Mouse (Mus musculus) forebrain, embryonic 12.5 days (tissue): ENCODE results near the gene Nubp2. TPM values are rescaled to one million over a fixed set of nuclear protein-coding genes. Genes with fewer than 3 reads are reported as not detected.

ENCODE experiments used
- ATAC-seq: fragments of 200-750 bp; cut with Nextera tagmentation; 2 replicates; pipeline ENCODE4 v1.8.0; 2017; ENCODE audit warnings: moderate TSS enrichment; ENCODE audit not compliant: low FRiP score
- H3K27ac ChIP-seq: fragments of 300-500 bp; sonication (generic); 2 replicates; pipeline ENCODE4 v1.5.1; 2016; ENCODE audit warnings: mild to moderate bottlenecking
- H3K27me3 ChIP-seq: fragments of 300-500 bp; sonication (generic); 2 replicates; pipeline ENCODE4 v1.6.1; 2016; ENCODE audit warnings: mild to moderate bottlenecking
- H3K36me3 ChIP-seq: fragments of 300-500 bp; sonication (generic); replicated peaks from 2 replicates; pipeline ENCODE4 v1.6.1; 2016; ENCODE audit warnings: mild to moderate bottlenecking
- H3K4me1 ChIP-seq: fragments of 300-500 bp; sonication (generic); 2 replicates; pipeline ENCODE4 v1.6.1; 2016
- H3K4me2 ChIP-seq: fragments of 300-500 bp; sonication (generic); 2 replicates; pipeline ENCODE4 v1.6.1; 2016; ENCODE audit warnings: mild to moderate bottlenecking, moderate library complexity
- H3K4me3 ChIP-seq: fragments of 300-500 bp; sonication (generic); replicated peaks from 2 replicates; pipeline ENCODE4 v1.5.1; 2016; ENCODE audit warnings: mild to moderate bottlenecking
- H3K9ac ChIP-seq: fragments of 300-500 bp; sonication (generic); 2 replicates; pipeline ENCODE4 v1.6.1; 2016; ENCODE audit warnings: mild to moderate bottlenecking
- H3K9me3 ChIP-seq: fragments of 300-500 bp; sonication (generic); 2 replicates; pipeline ENCODE4 v1.6.1; 2016
- WGBS: fragments of 180-500 bp; shearing (Covaris S2); methylation state at CpG from one replicate; pipeline ENCODE4 v1.1.7; 2016; 5-methylcytosine and 5-hydroxymethylcytosine counted together
- polyA plus RNA-seq: library from polyadenylated mRNA; unstranded; fragments of >200 nt; fragmentation: Nextera tagmentation; extraction: Ambion mirVana; gene quantifications from 2 replicates; pipeline ENCODE4 v1.2.1, GENCODE M21; 2016

Gene Nubp2
- polyA plus RNA-seq, 1 experiment from 2014 or later: 64.4 TPM

DNA sequence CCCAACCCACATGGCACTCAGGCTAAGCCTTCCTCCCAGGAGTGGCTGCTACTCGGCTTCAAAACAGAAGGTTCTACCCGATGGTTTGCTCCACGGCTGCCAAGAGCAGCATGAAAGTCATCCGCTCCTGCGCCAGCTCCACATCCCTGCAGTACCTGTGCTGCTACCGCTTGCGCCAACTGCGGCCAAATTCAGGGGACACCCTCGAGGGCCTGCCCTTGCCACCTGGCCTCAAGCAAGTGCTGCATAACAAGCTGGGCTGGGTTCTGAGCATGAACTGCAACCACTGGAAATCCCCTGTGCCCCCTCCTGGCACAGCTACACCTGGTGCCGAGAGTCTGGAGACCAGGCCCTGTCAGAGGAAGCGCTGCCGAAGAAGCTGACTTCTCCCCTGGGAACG lies 5.2 kb upstream of the Nubp2 start:
- Histone ChIP-seq H3K27me3 (no peaks in the 10 kb centered on the region), H3K4me1 (peaks cover 39% of the 10 kb centered on the region), H3K4me2 (no peak overlapping the region), H3K36me3 (peaks cover 44% of the 10 kb centered on the region), H3K9ac (no peak overlapping the region), H3K9me3 (no peaks in the 10 kb centered on the region), H3K4me3 (no peak overlapping the region), H3K27ac (no peak overlapping the region)
- WGBS: 90% methylated on average over 13 of the region's 13 CpGs
- no peak for ATAC-seq

DNA sequence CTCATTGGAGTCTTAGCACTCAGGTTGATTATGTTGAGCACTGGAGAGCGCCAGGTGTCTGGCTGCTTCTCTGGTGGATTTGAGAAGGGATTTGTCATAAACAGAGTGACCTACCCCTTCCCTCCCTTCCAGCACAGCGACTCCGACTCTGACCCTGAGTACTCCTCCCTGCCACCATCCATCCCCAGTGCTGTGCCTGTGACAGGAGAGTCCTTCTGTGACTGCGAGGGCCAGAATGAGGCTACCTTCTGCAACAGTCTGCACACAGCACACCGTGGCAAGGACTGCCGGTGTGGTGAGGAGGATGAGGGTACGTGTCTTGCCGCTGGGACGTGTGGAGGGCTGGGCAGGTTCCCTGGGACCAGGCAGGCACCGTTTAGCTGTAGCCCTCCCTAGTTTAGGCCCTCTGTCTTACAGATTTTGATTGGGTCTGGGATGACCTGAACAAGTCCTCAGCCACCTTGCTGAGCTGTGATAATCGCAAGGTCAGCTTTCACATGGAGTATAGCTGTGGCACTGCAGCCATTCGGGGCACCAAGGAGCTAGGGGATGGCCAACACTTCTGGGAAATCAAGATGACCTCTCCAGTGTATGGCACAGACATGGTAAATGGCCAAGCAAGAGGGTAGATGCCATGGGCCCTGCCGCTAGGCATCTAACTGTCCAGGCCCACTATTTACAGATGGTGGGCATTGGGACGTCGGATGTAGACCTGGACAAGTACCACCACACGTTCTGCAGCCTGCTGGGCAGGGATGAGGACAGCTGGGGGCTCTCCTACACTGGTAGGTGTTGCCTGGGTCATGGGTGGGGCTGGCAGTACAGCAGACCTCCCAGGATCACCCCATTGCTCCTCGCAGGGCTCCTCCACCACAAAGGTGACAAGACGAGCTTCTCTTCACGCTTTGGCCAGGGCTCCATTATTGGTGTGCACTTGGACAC lies 4.3 kb upstream of the Nubp2 start:
- H3K4me2 ChIP-seq: no peak overlapping the region
- no peak overlapping the region for H3K9ac ChIP-seq
- no peak overlapping the region for H3K4me3 ChIP-seq
- no peak for ATAC-seq
- H3K36me3 ChIP-seq: peaks cover 44% of the 10 kb centered on the region
- 88% methylated on average over 19 of the region's 19 CpGs for WGBS
- H3K9me3 ChIP-seq: no peaks in the 10 kb centered on the region
- no peaks in the 10 kb centered on the region for H3K27me3 ChIP-seq
- H3K27ac ChIP-seq: no peak overlapping the region
- H3K4me1 ChIP-seq: peaks cover 35% of the 10 kb centered on the region

DNA sequence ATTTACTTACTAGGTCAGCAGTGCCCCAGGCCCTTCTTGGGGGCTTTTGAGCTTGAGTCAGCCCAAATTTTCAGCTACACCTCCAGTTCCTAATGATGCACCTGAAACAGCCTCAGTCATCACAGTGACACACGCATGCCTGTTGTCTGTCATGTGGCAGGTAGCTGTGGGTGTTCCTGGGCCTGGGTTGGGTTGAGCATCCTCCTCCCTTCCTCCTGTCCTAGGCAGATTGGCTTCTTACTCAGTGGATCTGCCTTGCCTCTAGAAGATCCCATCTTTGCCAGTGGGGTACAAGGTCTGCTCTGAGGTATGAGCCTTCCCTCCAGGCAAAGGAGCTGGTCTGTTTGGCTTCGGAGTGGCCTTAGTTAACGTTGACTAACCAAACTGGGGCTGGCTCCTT lies 2.7 kb upstream of the Nubp2 start:
- no peak for ATAC-seq
- Histone ChIP-seq H3K27me3 (no peaks in the 10 kb centered on the region), H3K4me3 (no peak overlapping the region), H3K9me3 (no peaks in the 10 kb centered on the region), H3K4me2 (no peak overlapping the region), H3K36me3 (peaks cover 55% of the 10 kb centered on the region), H3K9ac (no peak overlapping the region), H3K27ac (no peak overlapping the region), H3K4me1 (peaks cover 34% of the 10 kb centered on the region)
- 92% methylated on average over 3 of the region's 3 CpGs for WGBS

GRCm38 (mm10) chr17:24887291-24888080 lies 1.3 kb upstream of the Nubp2 start:
- 65% methylated on average over 18 of the region's 18 CpGs for WGBS
- Histone ChIP-seq H3K9me3 (no peaks in the 10 kb centered on the region), H3K4me3 (peak overlapping the region; percentile 89), H3K27ac (0 out of 2 replicates have a peak overlapping the region, but pooled peaks have one; percentile 63), H3K4me2 (peak overlapping the region; percentile 95), H3K36me3 (peaks cover 57% of the 10 kb centered on the region), H3K9ac (peak overlapping the region; percentile 82), H3K4me1 (peaks cover 25% of the 10 kb centered on the region), H3K27me3 (no peaks in the 10 kb centered on the region)
- no peak for ATAC-seq

- peak; percentile 45 for ATAC-seq
- Histone ChIP-seq H3K36me3 (peaks cover 53% of the 10 kb centered on the region), H3K4me3 (peak overlapping the region; percentile 89), H3K9ac (peak overlapping the region; percentile 82), H3K4me1 (peaks cover 25% of the 10 kb centered on the region), H3K27ac (0 out of 2 replicates have a peak overlapping the region, but pooled peaks have one; percentile 63), H3K27me3 (no peaks in the 10 kb centered on the region), H3K4me2 (peak overlapping the region; percentile 95), H3K9me3 (no peaks in the 10 kb centered on the region)
- WGBS: under 1% methylated on average over 18 of the region's 18 CpGs
Observed at GRCm38 (mm10) chr17:24886932-24887271, 753 bp upstream of the Nubp2 start.

GRCm38 (mm10) chr17:24885356-24886133 lies 604 bp downstream of the Nubp2 start:
- Histone ChIP-seq H3K27me3 (no peaks in the 10 kb centered on the region), H3K9ac (peak overlapping the region; percentile 63), H3K4me1 (peaks cover 25% of the 10 kb centered on the region), H3K9me3 (no peaks in the 10 kb centered on the region), H3K4me2 (peak overlapping the region; percentile 96), H3K27ac (no peak overlapping the region), H3K4me3 (peak overlapping the region; percentile 89), H3K36me3 (peaks cover 41% of the 10 kb centered on the region)
- WGBS: 27% methylated on average over 22 of the region's 22 CpGs
- no peak; the same call in 1 of the 2 replicates for ATAC-seq

DNA sequence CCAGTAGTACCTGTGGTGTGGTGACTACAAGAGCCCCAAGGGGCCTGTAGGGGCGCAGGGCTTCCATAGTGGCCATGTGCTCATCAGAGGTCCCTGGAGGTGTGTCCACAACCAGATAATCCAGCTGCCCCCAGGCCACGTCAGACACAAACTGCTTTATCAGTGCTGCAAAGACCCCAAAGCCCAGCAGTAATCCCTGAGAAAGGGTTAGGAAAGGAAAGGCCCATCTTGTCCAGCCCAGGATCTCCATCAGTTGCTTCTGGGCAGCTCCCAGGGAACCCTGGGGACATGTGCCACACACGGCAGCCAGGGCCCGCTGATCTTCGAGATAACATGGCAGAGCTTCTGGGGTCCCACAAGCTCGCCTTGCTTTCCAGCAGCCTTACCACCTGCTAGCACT lies 1.8 kb downstream of the Nubp2 start:
- H3K27me3 ChIP-seq: no peaks in the 10 kb centered on the region
- H3K4me3 ChIP-seq: no peak overlapping the region
- WGBS: 95% methylated on average over 6 of the region's 6 CpGs
- H3K27ac ChIP-seq: no peak overlapping the region
- H3K4me1 ChIP-seq: peaks cover 25% of the 10 kb centered on the region
- no peak overlapping the region for H3K4me2 ChIP-seq
- H3K9ac ChIP-seq: no peak overlapping the region
- ATAC-seq: no peak
- no peaks in the 10 kb centered on the region for H3K9me3 ChIP-seq
- peaks cover 29% of the 10 kb centered on the region for H3K36me3 ChIP-seq

DNA sequence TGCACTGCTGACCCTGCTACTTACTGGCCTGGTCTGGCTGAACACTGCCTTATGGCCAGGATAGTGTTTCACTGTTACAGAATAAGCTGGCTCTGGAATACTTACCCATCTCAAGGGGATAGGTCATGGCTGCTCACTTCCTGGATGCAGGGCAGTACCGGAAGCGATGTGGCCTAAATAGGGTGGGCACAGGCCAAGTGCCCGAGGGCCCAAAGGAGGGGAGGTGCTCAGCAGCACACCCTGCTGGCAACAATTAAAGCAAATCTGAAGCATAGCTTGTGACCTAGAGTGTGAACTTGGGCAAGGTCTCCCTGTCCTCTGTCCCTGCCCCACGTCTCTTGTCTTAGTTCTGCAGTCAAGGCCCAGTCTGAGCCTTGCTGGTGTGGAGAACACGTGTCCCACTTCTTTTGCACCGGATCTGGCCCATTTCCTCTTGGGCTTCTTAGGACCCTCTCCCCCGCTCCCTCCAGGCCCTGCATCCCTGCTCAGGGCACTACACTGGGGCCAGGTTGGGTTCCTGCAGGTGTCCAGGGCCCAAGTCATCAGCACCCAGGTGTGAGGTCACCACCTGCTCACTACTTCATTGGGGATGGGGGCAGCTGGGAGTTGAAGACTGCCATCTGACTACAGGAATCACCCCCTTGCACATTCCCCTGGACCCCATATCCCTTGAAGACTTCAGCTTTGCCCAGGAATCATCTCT lies 4.3 kb downstream of the Nubp2 start:
- Histone ChIP-seq H3K27me3 (no peaks in the 10 kb centered on the region), H3K4me1 (peaks cover 11% of the 10 kb centered on the region), H3K27ac (no peak overlapping the region), H3K36me3 (peaks cover 26% of the 10 kb centered on the region), H3K9ac (no peak overlapping the region), H3K9me3 (no peaks in the 10 kb centered on the region), H3K4me3 (no peak overlapping the region), H3K4me2 (no peak overlapping the region)
- ATAC-seq: no peak
- WGBS: 52% methylated on average over 7 of the region's 7 CpGs

DNA sequence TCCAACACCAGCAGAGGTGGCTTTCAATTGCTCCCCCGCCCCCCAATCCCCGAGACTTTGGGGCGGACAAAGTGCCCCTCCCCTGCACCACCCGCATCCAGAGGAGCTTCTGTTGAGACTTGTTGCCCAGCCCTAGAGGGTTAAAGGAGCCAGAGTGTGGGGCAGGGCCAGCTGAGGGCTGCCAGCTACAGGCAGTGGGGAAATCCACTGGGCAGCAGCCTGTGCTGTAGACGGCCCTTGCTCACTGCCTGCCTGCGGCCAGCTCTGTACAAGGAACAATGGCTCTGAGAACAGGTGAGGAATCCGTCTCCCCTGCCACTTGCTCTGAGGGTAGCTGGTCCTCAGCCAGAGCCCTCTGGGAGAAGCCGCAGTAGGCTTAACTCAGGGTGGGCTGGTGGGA lies 7.6 kb downstream of the Nubp2 start:
- H3K4me3 ChIP-seq: no peak overlapping the region
- no peak overlapping the region for H3K9ac ChIP-seq
- no peak overlapping the region for H3K4me2 ChIP-seq
- H3K27ac ChIP-seq: no peak overlapping the region
- H3K4me1 ChIP-seq: no peaks in the 10 kb centered on the region
- H3K36me3 ChIP-seq: peaks cover 12% of the 10 kb centered on the region
- no peaks in the 10 kb centered on the region for H3K9me3 ChIP-seq
- whole genome bisulfite sequencing: 77% methylated on average over 8 of the region's 8 CpGs
- no peak for ATAC-seq
- no peaks in the 10 kb centered on the region; the same call in 1 of the 2 replicates for H3K27me3 ChIP-seq

GRCm38 (mm10) chr17:24878117-24878397 lies 8.1 kb downstream of the Nubp2 start:
- no peak overlapping the region for H3K4me2 ChIP-seq
- peaks cover 7% of the 10 kb centered on the region for H3K36me3 ChIP-seq
- ATAC-seq: no peak
- H3K4me3 ChIP-seq: no peak overlapping the region
- no peak overlapping the region for H3K9ac ChIP-seq
- whole genome bisulfite sequencing: 34% methylated on average over 5 of the region's 5 CpGs
- H3K27ac ChIP-seq: no peak overlapping the region
- no peaks in the 10 kb centered on the region; the same call in 1 of the 2 replicates for H3K27me3 ChIP-seq
- H3K4me1 ChIP-seq: no peaks in the 10 kb centered on the region
- H3K9me3 ChIP-seq: no peaks in the 10 kb centered on the region

DNA sequence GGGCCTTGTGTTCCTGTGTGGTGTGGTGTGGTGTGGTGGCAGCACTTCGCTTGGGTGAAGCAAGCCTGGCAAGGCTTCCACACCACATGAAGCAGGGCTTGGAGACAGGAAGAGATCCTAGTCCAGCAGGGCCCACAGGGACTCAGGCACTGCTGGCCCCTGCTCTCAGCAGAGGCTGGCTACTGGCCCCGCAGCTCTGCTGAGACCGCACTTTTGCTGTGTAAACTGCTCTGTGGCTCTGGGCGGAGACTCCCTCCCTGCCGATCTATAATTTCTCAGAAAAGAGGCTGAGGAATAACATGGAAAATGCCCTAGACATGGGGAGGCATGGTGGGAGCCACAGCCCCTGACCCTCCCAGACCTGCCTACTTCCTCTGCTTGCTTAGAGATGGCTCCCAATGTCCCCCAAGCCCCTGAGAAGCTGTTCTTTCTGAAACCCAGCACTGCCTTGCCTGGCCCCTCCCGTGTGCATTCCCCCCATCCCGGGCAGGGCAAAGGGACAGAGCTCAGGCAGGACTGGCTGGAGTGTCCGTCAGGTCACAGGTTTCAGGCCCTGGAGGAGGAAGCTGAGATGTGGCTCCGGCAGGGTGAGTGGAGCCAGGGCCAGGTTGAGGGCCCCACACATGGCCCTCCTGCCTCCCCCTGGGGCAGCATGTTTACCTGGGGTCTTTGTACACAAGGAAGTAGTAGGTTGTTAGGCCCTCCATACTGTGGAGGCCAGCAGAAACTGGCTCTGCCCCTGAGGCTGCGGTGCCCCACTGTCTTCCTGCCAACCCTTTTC lies 8.6 kb downstream of the Nubp2 start:
- Histone ChIP-seq H3K36me3 (peaks cover 2% of the 10 kb centered on the region), H3K9me3 (no peaks in the 10 kb centered on the region), H3K27ac (no peak overlapping the region), H3K27me3 (no peaks in the 10 kb centered on the region; the same call in 1 of the 2 replicates), H3K4me2 (no peak overlapping the region), H3K9ac (no peak overlapping the region), H3K4me3 (no peak overlapping the region), H3K4me1 (no peaks in the 10 kb centered on the region)
- ATAC-seq: no peak
- WGBS: 63% methylated on average over 10 of the region's 10 CpGs
